Mouse (Mus musculus) E14TG2a.4 (cell line): ENCODE measurements around the gene Auts2.

Experiments used
- CTCF ChIP-seq: conservative IDR thresholded peaks from 2 replicates; pipeline ENCODE4 v1.5.1; 2014; ENCODE audit warnings: low read length
- POU5F1 ChIP-seq: IDR thresholded peaks from 2 replicates; pipeline ENCODE4 v1.6.1; 2014; ENCODE audit warnings: low read length, borderline replicate concordance

- no peak for TF ChIP-seq CTCF
- no peak for TF ChIP-seq POU5F1
Measured at GRCm38 (mm10) chr5:131686956-131687618, 856.1 kb downstream of the Auts2 start.
